Mouse (Mus musculus) limb, embryonic 10.5 days (tissue): ENCODE measurements at regions not wholly inside any gene's neighbourhood (a gene's known extent, or its start where the extent isn't known, plus 50 kb on each side); places are given as distances from the start of the nearest gene placed in this dataset.

Experiments
- DNase-seq: peaks from one replicate; pipeline ENCODE4 v3.0.0-alpha.2; 2017; ENCODE audit warnings: low spot score
- H3K27ac ChIP-seq: fragments of 300-500 bp; sonication (generic); 2 replicates; pipeline ENCODE4 v1.5.1; 2016; ENCODE audit warnings: mild to moderate bottlenecking
- H3K27me3 ChIP-seq: fragments of 300-500 bp; sonication (generic); 2 replicates; pipeline ENCODE4 v1.6.1; 2016; ENCODE audit warnings: low read depth, mild to moderate bottlenecking; ENCODE audit not compliant: poor library complexity, severe bottlenecking
- H3K36me3 ChIP-seq: fragments of 300-500 bp; sonication (generic); 2 replicates; pipeline ENCODE4 v1.6.1; 2016; ENCODE audit warnings: mild to moderate bottlenecking, moderate library complexity
- H3K4me1 ChIP-seq: fragments of 300-500 bp; sonication (generic); 2 replicates; pipeline ENCODE4 v1.6.1; 2016
- H3K4me3 ChIP-seq: fragments of 300-500 bp; sonication (generic); 2 replicates; pipeline ENCODE4 v1.5.1; 2016; ENCODE audit warnings: mild to moderate bottlenecking, moderate library complexity
- H3K9me3 ChIP-seq: fragments of 300-500 bp; sonication (generic); replicated peaks from 2 replicates; pipeline ENCODE4 v1.6.1; 2016; ENCODE audit warnings: mild to moderate bottlenecking
- WGBS: fragments of 180-500 bp; shearing (Covaris S2); methylation state at CpG from one replicate; pipeline ENCODE4 v1.1.7; 2016; 5-methylcytosine and 5-hydroxymethylcytosine counted together

DNA sequence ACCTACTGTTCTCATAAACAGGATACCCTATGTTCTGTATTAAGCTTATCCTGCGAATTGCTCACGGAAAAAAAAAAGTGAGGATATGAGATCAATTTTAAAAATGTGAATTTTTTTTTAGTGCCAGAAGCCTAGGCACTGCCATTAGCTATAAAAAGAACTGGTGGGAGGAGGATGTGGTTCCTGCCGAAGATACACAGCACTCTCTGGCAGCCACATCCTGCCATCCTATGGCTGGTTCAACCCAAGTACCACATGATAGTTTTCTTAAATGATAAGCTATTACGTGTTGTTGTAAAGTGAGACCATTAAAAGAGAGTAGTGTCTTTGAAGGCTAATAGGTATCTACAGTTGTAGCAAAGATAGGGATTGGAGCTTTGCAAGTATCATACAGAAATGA lies 58.2 kb upstream of the Ppp3ca start:
- Histone ChIP-seq H3K27ac (no peak overlapping the region), H3K27me3 (no peaks in the 10 kb centered on the region), H3K4me1 (peaks cover 17% of the 10 kb centered on the region), H3K36me3 (no peaks in the 10 kb centered on the region), H3K4me3 (no peak overlapping the region), H3K9me3 (no peaks in the 10 kb centered on the region)
- WGBS: 88% methylated on average over 4 of the region's 4 CpGs
- DNase-seq: no peak

GRCm38 (mm10) chr3:136610556-136610924 lies 59.4 kb upstream of the Ppp3ca start:
- Histone ChIP-seq H3K27me3 (no peaks in the 10 kb centered on the region), H3K4me1 (peaks cover 17% of the 10 kb centered on the region), H3K9me3 (no peaks in the 10 kb centered on the region), H3K27ac (peak overlapping the region; percentile 75; the same call in 1 of the 2 replicates), H3K4me3 (no peak overlapping the region), H3K36me3 (no peaks in the 10 kb centered on the region)
- no peak for DNase-seq
- WGBS: 51% methylated on average over 5 of the region's 5 CpGs

DNA sequence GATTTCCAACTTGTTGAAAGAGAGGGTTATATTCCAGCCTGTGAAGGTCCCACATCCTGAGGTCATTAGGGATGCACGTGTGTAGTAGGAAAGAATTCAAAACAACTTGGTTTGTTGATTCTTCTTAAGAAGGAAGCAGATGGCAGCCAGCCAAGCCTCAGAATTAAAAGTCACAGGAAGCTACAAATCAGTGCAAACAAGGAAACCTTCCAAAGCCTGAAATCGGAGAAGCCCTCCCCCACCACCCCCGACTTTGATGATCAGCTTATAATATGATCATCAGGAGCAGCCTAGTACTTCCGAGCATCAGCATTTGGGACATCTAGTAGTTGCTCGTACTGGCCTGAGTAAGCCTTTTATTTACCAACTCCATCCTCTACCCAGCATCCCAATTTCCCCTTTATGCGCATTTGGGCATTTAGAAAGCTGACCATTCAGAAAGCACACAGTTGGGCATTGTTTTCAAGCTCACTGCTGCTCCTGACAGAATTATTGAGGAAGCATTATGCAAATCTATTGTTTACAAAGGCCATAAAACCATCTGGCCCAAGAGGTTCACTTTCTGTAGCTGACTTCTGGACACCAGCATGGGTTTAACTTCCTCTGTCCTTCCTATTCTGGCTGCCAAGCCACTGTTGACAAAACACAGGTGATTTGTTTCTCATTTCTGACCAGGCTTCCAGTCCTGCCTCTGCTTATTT lies 59.9 kb upstream of the Ppp3ca start:
- Histone ChIP-seq H3K36me3 (no peaks in the 10 kb centered on the region), H3K9me3 (no peaks in the 10 kb centered on the region), H3K27me3 (no peaks in the 10 kb centered on the region), H3K27ac (peak overlapping the region; percentile 75), H3K4me1 (peaks cover 17% of the 10 kb centered on the region), H3K4me3 (0 out of 2 replicates have a peak overlapping the region, but pooled peaks have one; percentile 4)
- WGBS: 37% methylated on average over 6 of the region's 6 CpGs
- peak; percentile 41 for DNase-seq

DNA sequence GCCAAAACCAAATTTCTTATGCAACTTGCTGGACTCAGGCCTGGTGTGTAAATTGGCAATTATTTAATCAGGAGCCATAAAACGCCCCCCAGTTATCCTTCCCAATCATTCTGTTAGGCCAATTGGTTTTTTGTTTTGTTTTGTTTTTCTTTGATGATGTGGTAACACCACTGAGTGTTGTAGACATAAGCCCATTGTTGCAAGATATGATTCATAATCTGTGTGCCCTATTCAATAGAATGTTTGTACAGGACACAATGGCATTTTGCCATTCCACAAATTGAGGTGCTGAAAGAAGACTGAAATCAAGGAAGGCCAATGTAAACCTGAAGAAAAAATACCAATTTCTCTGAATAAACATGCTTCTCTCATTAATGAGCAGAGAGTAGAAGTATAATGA lies 68.2 kb upstream of the Ppp3ca start:
- Histone ChIP-seq H3K9me3 (no peaks in the 10 kb centered on the region), H3K36me3 (no peaks in the 10 kb centered on the region), H3K27me3 (no peaks in the 10 kb centered on the region), H3K27ac (no peak overlapping the region), H3K4me3 (no peak overlapping the region), H3K4me1 (no peaks in the 10 kb centered on the region)
- DNase-seq: no peak
- WGBS: 82% methylated on average over 1 of the region's 1 CpGs

DNA sequence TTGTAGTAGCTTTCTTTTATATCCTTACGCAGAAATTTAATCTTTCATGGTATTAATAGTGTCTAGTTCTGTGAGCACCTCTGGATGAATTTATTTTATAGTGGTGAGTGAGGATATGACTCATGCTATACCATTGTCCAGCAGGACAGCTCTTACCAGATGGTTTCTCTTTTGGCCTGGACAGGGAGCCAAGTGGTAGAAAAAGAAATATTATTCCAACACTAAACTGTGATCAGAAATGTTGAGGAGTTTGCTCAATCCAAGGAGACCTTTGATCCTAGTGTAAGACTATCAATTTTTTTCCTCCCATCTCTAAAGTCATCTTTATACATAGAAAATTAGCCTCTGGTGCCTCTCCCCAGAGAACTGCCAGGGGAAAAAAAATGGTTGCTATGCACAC lies 86.0 kb upstream of the Ppp3ca start:
- Histone ChIP-seq H3K36me3 (no peaks in the 10 kb centered on the region), H3K4me3 (no peak overlapping the region), H3K27me3 (no peaks in the 10 kb centered on the region), H3K4me1 (no peaks in the 10 kb centered on the region), H3K27ac (no peak overlapping the region), H3K9me3 (no peaks in the 10 kb centered on the region)
- DNase-seq: no peak
- WGBS: 95% methylated on average over 1 of the region's 1 CpGs

- no peak overlapping the region for H3K4me3 ChIP-seq
- no peaks in the 10 kb centered on the region for H3K27me3 ChIP-seq
- DNase-seq: no peak
- WGBS: 77% methylated on average over 3 of the region's 3 CpGs
- H3K36me3 ChIP-seq: no peaks in the 10 kb centered on the region
- no peak overlapping the region for H3K27ac ChIP-seq
- no peaks in the 10 kb centered on the region for H3K9me3 ChIP-seq
- H3K4me1 ChIP-seq: no peaks in the 10 kb centered on the region
Measured at GRCm38 (mm10) chr3:136578016-136578415, 91.9 kb upstream of the Ppp3ca start.

- 66% methylated on average over 1 of the region's 1 CpGs for WGBS
- Histone ChIP-seq H3K36me3 (no peaks in the 10 kb centered on the region), H3K4me1 (no peaks in the 10 kb centered on the region), H3K27me3 (no peaks in the 10 kb centered on the region), H3K9me3 (no peaks in the 10 kb centered on the region), H3K27ac (no peak overlapping the region), H3K4me3 (no peak overlapping the region)
- DNase-seq: no peak
Measured at GRCm38 (mm10) chr3:136570517-136570916, 99.4 kb upstream of the Ppp3ca start.

DNA sequence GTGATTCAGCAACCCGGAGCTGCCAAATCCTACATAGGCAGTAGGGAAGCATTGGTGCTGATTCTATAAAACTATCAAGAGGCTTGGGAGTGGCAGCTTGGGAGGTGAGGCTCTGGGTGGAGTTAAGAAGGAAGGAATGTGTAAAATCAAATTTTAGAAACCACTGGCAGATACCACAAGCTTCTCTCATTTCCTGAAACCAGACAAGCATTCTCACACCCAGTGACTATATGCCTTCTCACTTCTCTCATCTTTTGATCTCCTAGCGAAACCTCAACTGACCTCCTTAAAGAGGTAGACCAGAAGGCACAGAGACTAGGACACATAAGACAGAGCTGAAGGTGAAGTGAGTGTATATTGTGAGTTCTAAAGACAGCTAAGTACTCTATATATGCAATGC lies 113.4 kb upstream of the Ppp3ca start:
- WGBS: 91% methylated on average over 2 of the region's 2 CpGs

GRCm38 (mm10) chr3:136549471-136549870 lies 120.5 kb upstream of the Ppp3ca start:
- no peak overlapping the region for H3K4me3 ChIP-seq
- H3K27ac ChIP-seq: no peak overlapping the region
- H3K27me3 ChIP-seq: no peaks in the 10 kb centered on the region
- no peaks in the 10 kb centered on the region for H3K9me3 ChIP-seq
- DNase-seq: no peak
- H3K4me1 ChIP-seq: peaks cover 5% of the 10 kb centered on the region; the same call in 1 of the 2 replicates
- no peaks in the 10 kb centered on the region for H3K36me3 ChIP-seq
- 84% methylated on average over 1 of the region's 1 CpGs for WGBS

More for the DNA sequence above, 113.4 kb upstream of the Ppp3ca start:
- no peak overlapping the region for H3K27ac ChIP-seq
- no peaks in the 10 kb centered on the region for H3K36me3 ChIP-seq
- no peaks in the 10 kb centered on the region for H3K9me3 ChIP-seq
- DNase-seq: no peak
- no peaks in the 10 kb centered on the region for H3K27me3 ChIP-seq
- H3K4me1 ChIP-seq: peaks cover 5% of the 10 kb centered on the region; the same call in 1 of the 2 replicates
- H3K4me3 ChIP-seq: no peak overlapping the region

- Histone ChIP-seq H3K4me3 (no peak overlapping the region), H3K27me3 (no peaks in the 10 kb centered on the region), H3K27ac (no peak overlapping the region), H3K36me3 (no peaks in the 10 kb centered on the region), H3K9me3 (no peaks in the 10 kb centered on the region), H3K4me1 (no peaks in the 10 kb centered on the region)
- 91% methylated on average over 1 of the region's 1 CpGs for WGBS
- no peak for DNase-seq
Measured at GRCm38 (mm10) chr3:136531604-136532003, 138.3 kb upstream of the Ppp3ca start.

- H3K4me3 ChIP-seq: no peak overlapping the region
Measured at GRCm38 (mm10) chr3:136508575-136508974, 161.3 kb upstream of the Ppp3ca start.

DNA sequence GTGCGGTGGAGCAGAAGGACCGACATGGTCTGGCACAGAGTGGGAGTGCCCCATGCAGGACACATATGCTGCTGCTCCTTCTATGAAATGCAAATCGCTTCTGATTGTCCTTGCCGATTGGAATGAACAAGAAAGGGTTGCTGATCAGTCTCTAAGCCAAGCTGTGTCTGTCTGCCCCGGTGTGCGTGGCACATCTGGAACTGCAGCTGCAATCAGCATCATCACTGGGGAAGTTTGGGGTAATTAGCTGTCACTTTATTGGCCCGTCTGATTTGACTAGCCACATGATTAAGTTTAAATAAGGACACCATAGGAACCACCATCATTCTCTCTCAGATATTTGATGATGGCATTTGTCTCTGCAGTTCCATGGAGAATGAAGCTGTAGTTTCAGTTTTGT lies 162.9 kb upstream of the Ppp3ca start:
- WGBS: 68% methylated on average over 7 of the region's 7 CpGs

More at GRCm38 (mm10) chr3:136508575-136508974, 161.3 kb upstream of the Ppp3ca start:
- Histone ChIP-seq H3K27me3 (no peaks in the 10 kb centered on the region), H3K36me3 (no peaks in the 10 kb centered on the region), H3K4me1 (peaks cover 5% of the 10 kb centered on the region; the same call in 1 of the 2 replicates), H3K9me3 (no peaks in the 10 kb centered on the region), H3K27ac (no peak overlapping the region)
- DNase-seq: no peak
- 80% methylated on average over 2 of the region's 2 CpGs for WGBS

DNA sequence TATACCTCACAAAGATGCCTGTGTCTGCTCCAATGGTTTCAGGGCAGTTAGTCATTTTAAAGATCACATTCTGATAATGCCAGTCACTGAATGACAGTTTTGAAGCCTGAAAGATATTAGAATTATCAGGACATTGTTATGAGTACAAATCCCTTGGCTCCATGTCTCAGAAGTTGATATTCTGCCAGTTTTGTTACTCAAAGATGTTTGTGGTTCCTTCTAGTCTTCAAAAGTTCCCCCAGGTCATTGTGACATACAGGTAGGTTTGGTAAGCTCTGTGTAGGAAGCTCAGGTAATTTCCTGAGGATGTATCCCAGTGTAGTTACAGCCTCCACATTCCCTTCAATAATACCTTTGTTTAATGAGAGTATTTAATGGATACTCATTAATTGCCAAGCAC lies 169.0 kb upstream of the Bank1 start:
- no peaks in the 10 kb centered on the region for H3K36me3 ChIP-seq
- no peak overlapping the region for H3K27ac ChIP-seq
- no peaks in the 10 kb centered on the region for H3K27me3 ChIP-seq
- no peak overlapping the region for H3K4me3 ChIP-seq
- no peak for DNase-seq
- H3K4me1 ChIP-seq: no peaks in the 10 kb centered on the region
- H3K9me3 ChIP-seq: no peaks in the 10 kb centered on the region

More for the DNA sequence above, 162.9 kb upstream of the Ppp3ca start:
- Histone ChIP-seq H3K9me3 (no peaks in the 10 kb centered on the region), H3K4me3 (no peak overlapping the region), H3K27ac (no peak overlapping the region), H3K27me3 (no peaks in the 10 kb centered on the region), H3K36me3 (no peaks in the 10 kb centered on the region), H3K4me1 (peaks cover 5% of the 10 kb centered on the region; the same call in 1 of the 2 replicates)
- no peak for DNase-seq

DNA sequence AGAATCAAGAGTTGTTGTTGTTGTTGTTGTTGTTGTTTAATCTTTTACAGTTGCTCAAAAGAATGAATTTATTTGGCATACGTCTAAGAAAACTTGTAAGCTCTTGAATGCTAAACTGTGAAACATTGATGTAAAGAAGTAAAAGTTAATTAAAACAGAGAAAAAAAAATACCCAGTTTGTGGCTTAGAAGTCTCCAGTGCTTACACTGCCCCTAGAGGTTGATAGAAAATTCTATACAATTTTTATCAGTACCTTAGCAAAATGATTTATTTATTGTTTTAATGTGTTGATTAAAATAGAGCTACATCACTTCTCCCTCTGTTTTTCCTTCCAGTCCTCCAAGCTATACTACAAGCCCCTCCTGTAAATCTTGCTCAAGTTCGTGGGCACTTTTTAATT lies 165.8 kb upstream of the Bank1 start:
- H3K27me3 ChIP-seq: no peaks in the 10 kb centered on the region
- H3K4me1 ChIP-seq: no peaks in the 10 kb centered on the region
- no peaks in the 10 kb centered on the region for H3K36me3 ChIP-seq
- H3K27ac ChIP-seq: no peak overlapping the region
- WGBS: 83% methylated on average over 2 of the region's 2 CpGs
- no peaks in the 10 kb centered on the region for H3K9me3 ChIP-seq
- no peak overlapping the region for H3K4me3 ChIP-seq
- no peak for DNase-seq
